Mouse (Mus musculus) midbrain, embryonic 16.5 days (tissue): ENCODE measurements at regions not wholly inside any gene's neighbourhood (a gene's known extent, or its start where the extent isn't known, plus 50 kb on each side); places are given as distances from the start of the nearest gene placed in this dataset.
A peak's percentile ranks its signal among the peaks of the same experiment; 100 is the strongest.

Source experiments
- ATAC-seq: fragments of 200-750 bp; cut with Nextera tagmentation; 2 replicates; pipeline ENCODE4 v1.8.0; 2017; ENCODE audit warnings: moderate TSS enrichment
- H3K27ac ChIP-seq: fragments of 300-500 bp; sonication (generic); 2 replicates; pipeline ENCODE4 v1.5.1; 2014; ENCODE audit warnings: mild to moderate bottlenecking, low read length, mixed read lengths
- H3K27me3 ChIP-seq: fragments of 300-500 bp; sonication (generic); 2 replicates; pipeline ENCODE4 v1.6.1; 2014; ENCODE audit warnings: low read depth, low read length, mixed read lengths; ENCODE audit not compliant: control insufficient read depth, insufficient read depth
- H3K36me3 ChIP-seq: fragments of 300-500 bp; sonication (generic); 2 replicates; pipeline ENCODE4 v1.6.1; 2014; ENCODE audit warnings: mild to moderate bottlenecking, low read length, moderate library complexity, mixed read lengths; ENCODE audit not compliant: control insufficient read depth, insufficient read depth
- H3K4me1 ChIP-seq: fragments of 300-500 bp; sonication (generic); 2 replicates; pipeline ENCODE4 v1.6.1; 2014; ENCODE audit warnings: mild to moderate bottlenecking, low read length, mixed read lengths; ENCODE audit not compliant: control insufficient read depth, insufficient read depth
- H3K4me2 ChIP-seq: fragments of 300-500 bp; sonication (generic); 2 replicates; pipeline ENCODE4 v1.6.1; 2014; ENCODE audit warnings: mild to moderate bottlenecking, low read length, mixed read lengths
- H3K4me3 ChIP-seq: fragments of 300-500 bp; sonication (generic); 2 replicates; pipeline ENCODE4 v1.5.1; 2014; ENCODE audit warnings: low read depth, mild to moderate bottlenecking, low read length, moderate library complexity, mixed read lengths
- H3K9ac ChIP-seq: fragments of 300-500 bp; sonication (generic); 2 replicates; pipeline ENCODE4 v1.6.1; 2014; ENCODE audit warnings: low read depth, low read length, mixed read lengths
- H3K9me3 ChIP-seq: fragments of 300-500 bp; sonication (generic); replicated peaks from 2 replicates; pipeline ENCODE4 v1.6.1; 2014; ENCODE audit warnings: mild to moderate bottlenecking, low read length, mixed read lengths; ENCODE audit not compliant: control insufficient read depth, poor library complexity, severe bottlenecking
- WGBS: fragments of 180-500 bp; shearing (Covaris S2); extraction: QIAGEN DNeasy Blood & Tissue Kit; methylation state at CpG from one replicate; pipeline ENCODE4 v1.1.7; 2014; 5-methylcytosine and 5-hydroxymethylcytosine counted together

GRCm38 (mm10) chr12:117412779-117413505 lies 103.3 kb upstream of the Rapgef5 start:
- H3K27ac ChIP-seq: peak overlapping the region; percentile 37; the same call in 1 of the 2 replicates
- no peaks in the 10 kb centered on the region for H3K36me3 ChIP-seq
- H3K4me2 ChIP-seq: no peak overlapping the region
- H3K4me1 ChIP-seq: peaks cover 4% of the 10 kb centered on the region
- 63% methylated on average over 2 of the region's 2 CpGs for WGBS
- H3K9me3 ChIP-seq: no peaks in the 10 kb centered on the region
- H3K4me3 ChIP-seq: no peak overlapping the region
- no peaks in the 10 kb centered on the region for H3K27me3 ChIP-seq
- H3K9ac ChIP-seq: peak overlapping the region; percentile 43; the same call in 1 of the 2 replicates
- no peak for ATAC-seq

GRCm38 (mm10) chr12:117414020-117414419 lies 102.3 kb upstream of the Rapgef5 start:
- H3K27ac ChIP-seq: no peak overlapping the region
- H3K4me2 ChIP-seq: no peak overlapping the region
- no peaks in the 10 kb centered on the region for H3K9me3 ChIP-seq
- H3K36me3 ChIP-seq: no peaks in the 10 kb centered on the region
- peaks cover 4% of the 10 kb centered on the region for H3K4me1 ChIP-seq
- H3K4me3 ChIP-seq: no peak overlapping the region
- no peak overlapping the region for H3K9ac ChIP-seq
- no peaks in the 10 kb centered on the region for H3K27me3 ChIP-seq
- 85% methylated on average over 2 of the region's 2 CpGs for WGBS
- no peak for ATAC-seq

- no peaks in the 10 kb centered on the region for H3K9me3 ChIP-seq
- no peak overlapping the region for H3K27ac ChIP-seq
- no peaks in the 10 kb centered on the region for H3K36me3 ChIP-seq
- no peak overlapping the region for H3K4me2 ChIP-seq
- ATAC-seq: 0 out of 2 replicates have a peak, but pooled peaks have one; percentile 29
- no peak overlapping the region for H3K9ac ChIP-seq
- no peak overlapping the region for H3K4me3 ChIP-seq
- WGBS: 84% methylated on average over 2 of the region's 2 CpGs
- H3K4me1 ChIP-seq: peaks cover 4% of the 10 kb centered on the region
- no peaks in the 10 kb centered on the region for H3K27me3 ChIP-seq
Observed at GRCm38 (mm10) chr12:117415146-117415545, 101.1 kb upstream of the Rapgef5 start.

- H3K4me2 ChIP-seq: no peak overlapping the region
- no peaks in the 10 kb centered on the region for H3K27me3 ChIP-seq
- H3K9me3 ChIP-seq: no peaks in the 10 kb centered on the region
- WGBS: 90% methylated on average over 4 of the region's 4 CpGs
- H3K4me1 ChIP-seq: peaks cover 4% of the 10 kb centered on the region
- H3K27ac ChIP-seq: no peak overlapping the region
- no peak for ATAC-seq
- no peak overlapping the region for H3K9ac ChIP-seq
- H3K36me3 ChIP-seq: no peaks in the 10 kb centered on the region
- H3K4me3 ChIP-seq: no peak overlapping the region
Observed at GRCm38 (mm10) chr12:117417991-117418390, 98.3 kb upstream of the Rapgef5 start.

GRCm38 (mm10) chr12:117422315-117422978 lies 93.8 kb upstream of the Rapgef5 start:
- no peaks in the 10 kb centered on the region for H3K27me3 ChIP-seq
- H3K36me3 ChIP-seq: no peaks in the 10 kb centered on the region
- H3K9ac ChIP-seq: no peak overlapping the region
- no peak overlapping the region for H3K27ac ChIP-seq
- peaks cover 2% of the 10 kb centered on the region; the same call in 1 of the 2 replicates for H3K4me1 ChIP-seq
- H3K9me3 ChIP-seq: no peaks in the 10 kb centered on the region
- no peak overlapping the region for H3K4me3 ChIP-seq
- no peak for ATAC-seq
- 89% methylated on average over 7 of the region's 7 CpGs for whole genome bisulfite sequencing
- no peak overlapping the region for H3K4me2 ChIP-seq

GRCm38 (mm10) chr12:117425363-117426031 lies 90.8 kb upstream of the Rapgef5 start:
- H3K27ac ChIP-seq: no peak overlapping the region
- H3K27me3 ChIP-seq: no peaks in the 10 kb centered on the region
- H3K4me2 ChIP-seq: no peak overlapping the region
- H3K4me1 ChIP-seq: peaks cover 2% of the 10 kb centered on the region; the same call in 1 of the 2 replicates
- ATAC-seq: 0 out of 2 replicates have a peak, but pooled peaks have one; percentile 57
- WGBS: 49% methylated on average over 9 of the region's 9 CpGs
- H3K9ac ChIP-seq: no peak overlapping the region
- H3K9me3 ChIP-seq: no peaks in the 10 kb centered on the region
- no peaks in the 10 kb centered on the region for H3K36me3 ChIP-seq
- H3K4me3 ChIP-seq: no peak overlapping the region

- Histone ChIP-seq H3K36me3 (no peaks in the 10 kb centered on the region), H3K4me3 (no peak overlapping the region), H3K9ac (no peak overlapping the region), H3K27me3 (no peaks in the 10 kb centered on the region), H3K27ac (no peak overlapping the region), H3K9me3 (no peaks in the 10 kb centered on the region), H3K4me1 (peaks cover 2% of the 10 kb centered on the region; the same call in 1 of the 2 replicates), H3K4me2 (no peak overlapping the region)
- ATAC-seq: no peak
- 29% methylated on average over 1 of the region's 1 CpGs for WGBS
Observed at GRCm38 (mm10) chr12:117427431-117427830, 88.8 kb upstream of the Rapgef5 start.

GRCm38 (mm10) chr12:117430886-117431285 lies 85.4 kb upstream of the Rapgef5 start:
- H3K4me1 ChIP-seq: no peaks in the 10 kb centered on the region
- no peak for ATAC-seq

GRCm38 (mm10) chr12:117432788-117433187 lies 83.5 kb upstream of the Rapgef5 start:
- H3K9ac ChIP-seq: no peak overlapping the region
- WGBS: 94% methylated on average over 1 of the region's 1 CpGs
- no peak for ATAC-seq

More at GRCm38 (mm10) chr12:117430886-117431285, 85.4 kb upstream of the Rapgef5 start:
- Histone ChIP-seq H3K27me3 (no peaks in the 10 kb centered on the region), H3K4me3 (no peak overlapping the region), H3K36me3 (no peaks in the 10 kb centered on the region), H3K9ac (no peak overlapping the region), H3K27ac (no peak overlapping the region), H3K4me2 (no peak overlapping the region), H3K9me3 (no peaks in the 10 kb centered on the region)
- WGBS: 87% methylated on average over 4 of the region's 4 CpGs

More at GRCm38 (mm10) chr12:117432788-117433187, 83.5 kb upstream of the Rapgef5 start:
- Histone ChIP-seq H3K4me1 (no peaks in the 10 kb centered on the region), H3K9me3 (no peaks in the 10 kb centered on the region), H3K4me3 (no peak overlapping the region), H3K27me3 (no peaks in the 10 kb centered on the region), H3K4me2 (no peak overlapping the region), H3K36me3 (no peaks in the 10 kb centered on the region), H3K27ac (no peak overlapping the region)
